Mouse (Mus musculus) midbrain, embryonic 13.5 days (tissue): ENCODE measurements around the gene Dab2ip. TPM values are rescaled to one million over a fixed set of nuclear protein-coding genes. Genes with fewer than 3 reads are reported as not detected.

Experiments
- ATAC-seq: fragments of 200-750 bp; cut with Nextera tagmentation; 2 replicates; pipeline ENCODE4 v1.8.0; 2017; ENCODE audit warnings: mild to moderate bottlenecking, moderate TSS enrichment, moderate library complexity
- H3K27ac ChIP-seq: fragments of 300-500 bp; sonication (generic); 2 replicates; pipeline ENCODE4 v1.5.1; 2015; ENCODE audit warnings: inconsistent platforms, mild to moderate bottlenecking, moderate library complexity
- H3K27me3 ChIP-seq: fragments of 300-500 bp; sonication (generic); 2 replicates; pipeline ENCODE4 v1.6.1; 2015; ENCODE audit warnings: mild to moderate bottlenecking, inconsistent platforms
- H3K36me3 ChIP-seq: fragments of 300-500 bp; sonication (generic); 2 replicates; pipeline ENCODE4 v1.6.1; 2015; ENCODE audit warnings: mild to moderate bottlenecking, inconsistent platforms
- H3K4me1 ChIP-seq: fragments of 300-500 bp; sonication (generic); replicated peaks from 2 replicates; pipeline ENCODE4 v1.6.1; 2015; ENCODE audit warnings: inconsistent platforms
- H3K4me2 ChIP-seq: fragments of 300-500 bp; sonication (generic); replicated peaks from 2 replicates; pipeline ENCODE4 v1.6.1; 2015; ENCODE audit warnings: moderate library complexity, mild to moderate bottlenecking, inconsistent platforms
- H3K4me3 ChIP-seq: fragments of 300-500 bp; sonication (generic); replicated peaks from 2 replicates; pipeline ENCODE4 v1.5.1; 2015; ENCODE audit warnings: mild to moderate bottlenecking, inconsistent platforms
- H3K9ac ChIP-seq: fragments of 300-500 bp; sonication (generic); replicated peaks from 2 replicates; pipeline ENCODE4 v1.6.1; 2015; ENCODE audit warnings: mild to moderate bottlenecking, inconsistent platforms
- H3K9me3 ChIP-seq: fragments of 300-500 bp; sonication (generic); 2 replicates; pipeline ENCODE4 v1.6.1; 2016; ENCODE audit warnings: mild to moderate bottlenecking, inconsistent platforms
- WGBS: fragments of 180-500 bp; shearing (Covaris S2); methylation state at CpG from one replicate; pipeline ENCODE4 v1.1.7; 2015; 5-methylcytosine and 5-hydroxymethylcytosine counted together
- polyA plus RNA-seq: library from polyadenylated mRNA; unstranded; fragments of >200 nt; fragmentation: Nextera tagmentation; extraction: Ambion mirVana; gene quantifications from 2 replicates; pipeline ENCODE4 v1.2.1, GENCODE M21; 2015

Dab2ip gene
- polyA plus RNA-seq, 1 experiment from 2014 or later: 36.3 TPM

- Histone ChIP-seq H3K27ac (no peak overlapping the region), H3K4me1 (peaks cover 17% of the 10 kb centered on the region), H3K9ac (no peak overlapping the region), H3K4me3 (no peak overlapping the region), H3K36me3 (no peaks in the 10 kb centered on the region), H3K27me3 (no peaks in the 10 kb centered on the region), H3K9me3 (no peaks in the 10 kb centered on the region), H3K4me2 (no peak overlapping the region)
- peak; percentile 69 for ATAC-seq
- 26% methylated on average over 4 of the region's 4 CpGs for WGBS
Measured at GRCm38 (mm10) chr2:35649708-35650107, 91.6 kb downstream of the Dab2ip start.

- Histone ChIP-seq H3K4me3 (no peak overlapping the region), H3K9me3 (no peaks in the 10 kb centered on the region), H3K9ac (no peak overlapping the region), H3K4me2 (no peak overlapping the region), H3K27me3 (no peaks in the 10 kb centered on the region), H3K4me1 (peaks cover 24% of the 10 kb centered on the region), H3K36me3 (no peaks in the 10 kb centered on the region), H3K27ac (0 out of 2 replicates have a peak overlapping the region, but pooled peaks have one; percentile 4)
- no peak; the same call in 1 of the 2 replicates for ATAC-seq
- WGBS: 52% methylated on average over 6 of the region's 6 CpGs
Measured at GRCm38 (mm10) chr2:35651297-35651731, 93.2 kb downstream of the Dab2ip start.

- no peak overlapping the region for H3K9ac ChIP-seq
- no peak overlapping the region for H3K4me2 ChIP-seq
- no peak overlapping the region for H3K27ac ChIP-seq
- H3K27me3 ChIP-seq: no peaks in the 10 kb centered on the region
- H3K4me1 ChIP-seq: peaks cover 33% of the 10 kb centered on the region
- no peaks in the 10 kb centered on the region for H3K36me3 ChIP-seq
- no peaks in the 10 kb centered on the region for H3K9me3 ChIP-seq
- whole genome bisulfite sequencing: 78% methylated on average over 4 of the region's 4 CpGs
- ATAC-seq: no peak
- H3K4me3 ChIP-seq: no peak overlapping the region
Measured at GRCm38 (mm10) chr2:35652984-35653383, 94.9 kb downstream of the Dab2ip start.

DNA sequence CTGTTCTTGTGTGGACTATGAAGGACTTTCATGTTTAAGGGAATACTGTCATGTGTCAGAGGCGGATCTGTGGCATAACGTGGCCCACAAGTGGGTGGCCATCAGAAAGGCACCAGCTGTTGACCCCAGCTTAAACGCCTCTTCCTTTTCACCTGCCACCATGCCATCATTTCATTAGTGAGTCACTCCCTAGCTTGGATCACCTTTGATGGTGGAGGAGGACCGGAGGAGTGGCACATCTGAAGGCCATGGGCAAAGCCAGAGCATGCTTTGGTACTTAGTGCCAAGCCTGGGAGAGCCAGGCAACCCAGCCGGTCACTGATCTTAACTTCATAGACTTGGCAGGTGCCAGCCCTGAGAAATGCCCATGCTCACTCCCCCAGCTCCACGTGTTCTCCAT lies 96.7 kb downstream of the Dab2ip start:
- no peak for ATAC-seq
- Histone ChIP-seq H3K9me3 (no peaks in the 10 kb centered on the region), H3K27me3 (no peaks in the 10 kb centered on the region), H3K36me3 (no peaks in the 10 kb centered on the region), H3K4me1 (peaks cover 33% of the 10 kb centered on the region), H3K27ac (no peak overlapping the region), H3K4me2 (no peak overlapping the region), H3K4me3 (no peak overlapping the region), H3K9ac (no peak overlapping the region)
- 92% methylated on average over 6 of the region's 6 CpGs for WGBS

- Histone ChIP-seq H3K9ac (peak overlapping the region; percentile 14; the same call in 1 of the 2 replicates), H3K27ac (no peak overlapping the region), H3K4me2 (no peak overlapping the region), H3K4me1 (peaks cover 36% of the 10 kb centered on the region), H3K9me3 (no peaks in the 10 kb centered on the region), H3K36me3 (no peaks in the 10 kb centered on the region), H3K27me3 (no peaks in the 10 kb centered on the region), H3K4me3 (no peak overlapping the region)
- WGBS: 45% methylated on average over 8 of the region's 8 CpGs
- ATAC-seq: no peak
Measured at GRCm38 (mm10) chr2:35655996-35656395, 97.9 kb downstream of the Dab2ip start.

DNA sequence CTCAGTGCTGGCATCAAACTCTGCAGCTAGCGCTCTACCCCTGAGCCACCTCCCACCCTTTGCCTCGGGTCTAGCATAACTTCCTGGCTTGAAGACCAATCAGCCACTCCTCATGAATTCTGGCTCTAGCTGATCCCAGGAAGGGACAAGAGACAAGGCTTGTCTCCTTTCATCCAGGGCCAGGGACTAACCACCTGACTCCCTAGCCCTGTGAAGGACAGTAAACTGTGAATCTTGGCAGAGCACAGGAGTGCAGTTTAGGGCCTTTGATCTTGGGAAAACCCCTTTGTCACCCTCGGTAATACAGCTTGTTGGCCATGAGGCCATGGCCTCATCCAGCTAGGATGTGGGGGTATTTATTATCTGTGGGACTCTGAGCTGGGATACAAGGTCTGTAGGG lies 100.2 kb downstream of the Dab2ip start:
- no peaks in the 10 kb centered on the region for H3K9me3 ChIP-seq

DNA sequence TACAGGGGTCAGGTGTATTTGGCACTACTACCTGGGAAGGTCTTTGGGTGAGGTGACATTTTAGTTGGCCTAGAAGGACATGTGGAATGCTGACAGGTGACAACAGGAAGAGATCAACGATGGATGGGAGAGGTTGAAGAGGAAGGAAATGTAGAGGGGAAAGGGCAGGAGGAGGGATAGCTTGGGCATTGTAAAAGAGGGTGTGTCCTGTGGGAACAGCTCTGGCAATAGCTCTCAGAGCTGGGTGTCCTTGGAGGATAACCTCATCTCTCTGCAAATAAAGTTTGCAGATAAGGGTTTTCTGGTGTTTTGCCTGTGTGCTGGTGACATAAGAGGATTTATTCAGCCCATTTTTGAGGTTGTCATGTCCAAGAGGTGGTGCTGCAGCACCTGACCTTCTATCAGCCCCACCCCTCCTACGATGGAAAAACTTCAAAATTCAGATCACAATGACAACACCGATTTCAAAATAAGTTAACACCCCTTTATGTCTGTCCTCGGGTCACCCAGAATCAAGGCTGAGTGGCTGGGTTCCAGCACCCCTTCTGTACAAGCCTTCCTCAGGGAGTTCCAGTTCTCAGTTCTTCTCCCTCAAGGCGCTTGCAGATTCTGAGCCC lies 101.6 kb downstream of the Dab2ip start:
- ATAC-seq: no peak
- H3K4me1 ChIP-seq: peaks cover 47% of the 10 kb centered on the region
- no peaks in the 10 kb centered on the region for H3K9me3 ChIP-seq
- 90% methylated on average over 5 of the region's 5 CpGs for WGBS
- no peaks in the 10 kb centered on the region for H3K36me3 ChIP-seq
- no peak overlapping the region for H3K9ac ChIP-seq
- no peaks in the 10 kb centered on the region for H3K27me3 ChIP-seq
- no peak overlapping the region for H3K4me2 ChIP-seq
- H3K27ac ChIP-seq: no peak overlapping the region
- H3K4me3 ChIP-seq: no peak overlapping the region

More for the DNA sequence above, 100.2 kb downstream of the Dab2ip start:
- 74% methylated on average over 3 of the region's 3 CpGs for WGBS
- no peak for ATAC-seq
- Histone ChIP-seq H3K36me3 (no peaks in the 10 kb centered on the region), H3K27ac (no peak overlapping the region), H3K27me3 (no peaks in the 10 kb centered on the region), H3K4me3 (no peak overlapping the region), H3K9ac (no peak overlapping the region), H3K4me1 (peaks cover 33% of the 10 kb centered on the region), H3K4me2 (no peak overlapping the region)

DNA sequence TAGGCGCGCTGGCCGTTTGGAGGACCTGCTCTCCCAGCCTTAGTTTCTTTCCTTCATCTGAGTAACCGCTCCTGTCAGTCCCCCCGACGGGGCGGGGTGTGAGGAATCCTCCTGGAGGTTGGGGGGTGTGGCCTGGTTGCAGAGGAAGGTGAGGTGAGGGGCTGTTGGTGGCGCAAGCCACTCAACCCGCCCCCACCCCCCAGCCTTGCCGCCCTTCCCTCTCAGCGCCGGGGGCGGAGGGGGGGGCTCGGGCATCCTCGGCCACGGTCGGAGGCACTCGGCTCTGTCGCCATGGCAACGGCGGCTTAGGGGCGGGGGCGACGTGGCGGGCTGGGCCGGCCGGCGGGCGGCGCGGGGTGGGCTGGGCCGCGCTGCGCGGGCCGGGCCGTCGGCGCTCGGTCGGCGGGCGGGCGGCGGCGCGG lies 102.9 kb downstream of the Dab2ip start:
- Histone ChIP-seq H3K9ac (peak overlapping the region; percentile 97), H3K27ac (peak overlapping the region; percentile 51), H3K4me2 (peak overlapping the region; percentile 93), H3K9me3 (no peaks in the 10 kb centered on the region), H3K36me3 (no peaks in the 10 kb centered on the region), H3K4me1 (peaks cover 53% of the 10 kb centered on the region), H3K4me3 (peak overlapping the region; percentile 96), H3K27me3 (no peaks in the 10 kb centered on the region)
- peak; percentile 79 for ATAC-seq
- WGBS: 1% methylated on average over 22 of the region's 47 CpGs

GRCm38 (mm10) chr2:35661454-35662000 lies 103.5 kb downstream of the Dab2ip start:
- no peaks in the 10 kb centered on the region for H3K27me3 ChIP-seq
- H3K36me3 ChIP-seq: no peaks in the 10 kb centered on the region
- peak; percentile 77 for ATAC-seq
- H3K4me1 ChIP-seq: peaks cover 53% of the 10 kb centered on the region
- H3K9ac ChIP-seq: peak overlapping the region; percentile 97
- no peaks in the 10 kb centered on the region for H3K9me3 ChIP-seq
- WGBS: under 1% methylated on average over 43 of the region's 51 CpGs
- peak overlapping the region; percentile 96 for H3K4me3 ChIP-seq
- peak overlapping the region; percentile 93 for H3K27ac ChIP-seq
- H3K4me2 ChIP-seq: peak overlapping the region; percentile 93

DNA sequence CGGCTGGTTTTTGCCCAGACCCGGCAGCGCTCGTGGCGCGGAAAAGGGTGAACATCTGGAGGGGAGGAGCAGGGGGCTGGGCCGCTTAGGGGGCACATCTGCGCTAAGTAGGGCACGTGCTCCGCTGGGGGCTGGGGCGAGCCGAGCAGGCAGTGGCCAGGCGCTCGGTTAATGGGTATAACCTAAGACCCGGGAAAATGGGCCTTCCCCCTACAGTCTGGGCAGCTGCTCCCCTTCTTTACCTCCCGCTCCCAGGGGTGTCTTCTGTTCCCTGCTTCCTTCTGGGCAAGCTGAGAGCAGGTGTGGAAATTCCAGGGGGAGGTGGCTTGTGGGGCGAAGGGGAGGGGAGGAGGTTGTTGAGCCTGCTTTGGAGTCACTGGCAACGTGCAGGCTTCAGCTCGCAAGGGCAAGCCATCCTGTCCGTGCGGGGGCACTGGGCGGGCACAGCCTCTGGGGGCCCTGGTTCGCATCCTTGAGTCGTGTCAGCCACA lies 104.0 kb downstream of the Dab2ip start:
- H3K9me3 ChIP-seq: no peaks in the 10 kb centered on the region
- H3K36me3 ChIP-seq: no peaks in the 10 kb centered on the region
- ATAC-seq: peak; percentile 75
- no peaks in the 10 kb centered on the region for H3K27me3 ChIP-seq
- WGBS: under 1% methylated on average over 24 of the region's 24 CpGs
- peak overlapping the region; percentile 93 for H3K4me2 ChIP-seq
- peaks cover 54% of the 10 kb centered on the region for H3K4me1 ChIP-seq
- H3K27ac ChIP-seq: peak overlapping the region; percentile 93
- peak overlapping the region; percentile 96 for H3K4me3 ChIP-seq
- H3K9ac ChIP-seq: peak overlapping the region; percentile 97

DNA sequence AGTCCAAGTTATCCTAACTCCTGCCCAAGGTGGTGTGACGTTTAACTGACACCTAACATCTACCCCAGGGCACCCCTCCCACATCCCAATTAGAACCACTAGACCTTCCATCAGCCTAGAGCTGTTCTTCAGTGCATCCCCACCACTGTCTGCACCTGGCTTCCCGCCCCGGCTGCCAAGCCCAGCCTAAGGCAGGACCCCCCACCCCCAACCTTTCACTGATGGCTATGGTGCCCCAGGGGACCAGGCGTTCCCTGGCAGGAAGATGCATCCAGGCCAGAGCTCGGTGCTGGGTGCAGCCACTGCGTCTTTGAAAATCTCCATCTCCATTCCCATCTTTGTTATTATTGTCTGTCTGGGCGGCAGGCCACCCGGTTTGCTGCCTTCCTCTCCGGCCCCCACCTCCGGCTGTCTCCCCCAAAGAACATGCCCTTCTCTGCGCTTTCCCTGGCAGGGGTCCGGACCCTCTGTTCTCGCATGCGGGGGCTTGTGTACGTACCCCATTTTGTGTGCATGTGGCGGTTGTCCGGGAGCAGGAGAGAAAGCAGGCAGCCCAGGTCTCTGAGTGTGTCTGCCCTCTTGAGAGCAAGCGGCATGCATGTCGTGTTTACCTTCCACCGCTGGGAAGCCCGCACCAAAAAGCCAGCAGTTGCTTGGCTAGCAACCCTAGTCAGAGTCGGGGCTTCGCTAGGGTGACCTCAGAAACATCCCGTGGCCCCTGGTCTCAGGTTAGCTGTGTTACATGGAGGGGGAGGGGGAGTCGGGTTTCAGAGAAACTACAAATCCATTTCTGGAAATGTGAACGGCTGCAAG lies 104.9 kb downstream of the Dab2ip start:
- 5% methylated on average over 26 of the region's 26 CpGs for WGBS
- peak overlapping the region; percentile 93 for H3K4me2 ChIP-seq
- H3K36me3 ChIP-seq: no peaks in the 10 kb centered on the region
- H3K9ac ChIP-seq: peak overlapping the region; percentile 97
- H3K27me3 ChIP-seq: no peaks in the 10 kb centered on the region
- no peak for ATAC-seq
- peak overlapping the region; percentile 93 for H3K27ac ChIP-seq
- peaks cover 59% of the 10 kb centered on the region for H3K4me1 ChIP-seq
- H3K9me3 ChIP-seq: no peaks in the 10 kb centered on the region
- H3K4me3 ChIP-seq: peak overlapping the region; percentile 96

DNA sequence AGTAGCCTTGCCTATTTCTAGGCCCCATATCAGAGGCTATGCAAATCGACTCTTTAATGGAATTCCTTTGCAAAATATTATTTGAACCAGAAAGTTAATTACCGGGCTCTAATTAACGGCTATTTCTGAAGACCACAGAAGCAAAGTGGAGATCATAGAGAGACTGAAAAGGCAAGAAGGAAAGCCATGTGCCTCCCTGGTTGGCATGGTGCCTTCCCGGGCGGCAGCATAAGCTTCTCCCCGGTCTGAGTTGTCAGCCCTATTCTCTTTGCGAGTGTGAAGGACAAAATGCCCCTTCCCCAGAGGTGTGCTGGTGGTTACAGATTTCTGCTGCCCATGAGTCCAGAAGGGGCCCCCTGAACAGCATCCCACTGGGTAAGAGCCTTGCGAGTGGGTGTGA lies 109.7 kb downstream of the Dab2ip start:
- Histone ChIP-seq H3K4me2 (no peak overlapping the region), H3K36me3 (0 out of 2 replicates have a peak, but pooled peaks cover 4% of the 10 kb centered on the region), H3K9ac (no peak overlapping the region), H3K4me1 (peaks cover 96% of the 10 kb centered on the region), H3K27me3 (no peaks in the 10 kb centered on the region), H3K27ac (no peak overlapping the region), H3K9me3 (no peaks in the 10 kb centered on the region), H3K4me3 (no peak overlapping the region)
- WGBS: 83% methylated on average over 8 of the region's 8 CpGs
- ATAC-seq: no peak
